Comparison of ENCODE assay signal across 27 mouse cellular contexts in the genomic region with DNA sequence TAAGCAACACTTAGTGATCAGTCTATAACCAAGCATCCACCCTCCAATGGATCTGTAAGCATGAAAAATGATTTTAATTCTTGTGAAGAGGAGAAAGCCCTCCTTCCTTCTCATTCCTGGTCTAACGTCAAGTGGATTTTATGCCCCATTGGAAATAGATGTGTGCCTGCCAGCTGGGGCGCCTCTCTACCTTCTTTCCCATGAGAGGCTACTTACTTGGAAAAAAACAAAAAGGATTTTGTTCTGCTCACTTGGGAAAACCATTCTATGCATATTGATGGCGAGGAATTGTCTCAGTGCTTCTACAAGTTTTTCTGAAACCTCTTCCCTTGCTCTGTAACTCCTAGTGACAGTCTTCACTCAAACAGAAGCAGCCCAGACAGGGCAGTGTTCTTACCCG.
DNase-seq lines count a peak whose midpoint lies in the region; ATAC-seq and TF ChIP-seq lines count a peak whose summit lies in the region.
"Had no signal": no experiment of that assay in that cellular context is flagged by ENCODE, and none has a peak within 500 bp of the region (broad histone marks: within the 10 kb centered on the region; RNA-seq: fewer than 3 reads in every experiment).

No protein-coding gene starts in this region.

- H3K4me2 ChIP-seq in forebrain, embryonic 12.5 days: no peak overlapping the region
- no peak overlapping the region for H3K4me2 ChIP-seq in forebrain, embryonic 15.5 days (replicated peaks)
- no peak overlapping the region for H3K4me2 ChIP-seq in hindbrain, embryonic 12.5 days (replicated peaks)
- no peak overlapping the region for H3K4me2 ChIP-seq in hindbrain, embryonic 14.5 days (replicated peaks)
- no peak overlapping the region for H3K4me2 ChIP-seq in midbrain, embryonic 14.5 days (ENCODE audit: low read length)
- H3K4me2 ChIP-seq: heart, embryonic 15.5 days; kidney, embryonic 15.5 days; limb, embryonic 12.5 days; liver, embryonic 15.5 days; lung, embryonic 14.5 days; neural tube, embryonic 12.5 days; stomach, embryonic 15.5 days had no signal

- no peak overlapping the region for H3K4me3 ChIP-seq in forebrain, embryonic 12.5 days (replicated peaks)
- H3K4me3 ChIP-seq in forebrain, embryonic 15.5 days: no peak overlapping the region
- no peak overlapping the region for H3K4me3 ChIP-seq in hindbrain, embryonic 12.5 days
- H3K4me3 ChIP-seq in hindbrain, embryonic 14.5 days (replicated peaks; ENCODE audit: low read length): no peak overlapping the region
- no peak overlapping the region for H3K4me3 ChIP-seq in midbrain, embryonic 14.5 days (replicated peaks; ENCODE audit: low read depth, low read length)
- H3K4me3 ChIP-seq: heart, embryonic 10.5 days; heart, embryonic 15.5 days; kidney, embryonic 15.5 days; left cerebral cortex, adult 2 months; limb, embryonic 12.5 days; liver, embryonic 15.5 days; myocyte; neural tube, embryonic 12.5 days; stomach, embryonic 15.5 days had no signal

- H3K9me3 ChIP-seq in forebrain, embryonic 12.5 days: no peaks in the 10 kb centered on the region
- H3K9me3 ChIP-seq in forebrain, embryonic 15.5 days: no peaks in the 10 kb centered on the region
- no peaks in the 10 kb centered on the region for H3K9me3 ChIP-seq in hindbrain, embryonic 12.5 days (replicated peaks)
- H3K9me3 ChIP-seq in hindbrain, embryonic 14.5 days (ENCODE audit: control insufficient read depth, low read length): 0 out of 2 replicates have a peak, but pooled peaks cover 4% of the 10 kb centered on the region
- no peaks in the 10 kb centered on the region for H3K9me3 ChIP-seq in midbrain, embryonic 14.5 days (ENCODE audit: control insufficient read depth, low read length)
- H3K9me3 ChIP-seq: heart, embryonic 10.5 days; heart, embryonic 15.5 days; kidney, embryonic 15.5 days; limb, embryonic 12.5 days; liver, embryonic 15.5 days; neural tube, embryonic 12.5 days; stomach, embryonic 15.5 days had no signal

- no peak for DNase-seq in hindbrain, embryonic 14.5 days (ENCODE audit: low spot score)
- peak; percentile 65 for DNase-seq in brain, embryonic 14.5 days (ENCODE audit: low read depth)
- peak; percentile 58 for DNase-seq in midbrain, embryonic 14.5 days
- no peak for DNase-seq in ovary, postnatal 10 days (ENCODE audit: low spot score)
- DNase-seq: adrenal gland, adult 8-10 months; cerebellum, adult 8-10 months; cerebellum, postnatal 25 days; gastrocnemius, postnatal 14 days; heart, postnatal 36 days; kidney, adult 18-20 months; kidney, postnatal 25 days; lung, embryonic 14.5 days; lung, postnatal 14 days; right cerebral cortex, postnatal 25 days had no signal

- no peak overlapping the region for H3K9ac ChIP-seq in forebrain, embryonic 12.5 days
- no peak overlapping the region for H3K9ac ChIP-seq in forebrain, embryonic 15.5 days (replicated peaks)
- no peak overlapping the region for H3K9ac ChIP-seq in hindbrain, embryonic 12.5 days
- H3K9ac ChIP-seq in hindbrain, embryonic 14.5 days: no peak overlapping the region
- no peak overlapping the region for H3K9ac ChIP-seq in midbrain, embryonic 14.5 days (replicated peaks; ENCODE audit: low read length)
- H3K9ac ChIP-seq: heart, embryonic 15.5 days; kidney, embryonic 15.5 days; limb, embryonic 12.5 days; liver, embryonic 15.5 days; lung, embryonic 14.5 days; neural tube, embryonic 12.5 days; stomach, embryonic 15.5 days had no signal

- TF ChIP-seq POLR2A in brain, embryonic 14.5 days (IDR thresholded peaks at IDR 0.05; ENCODE audit: borderline replicate concordance, extremely low read depth, insufficient read depth, insufficient read length, poor library complexity, severe bottlenecking): no peak

- H3K27me3 ChIP-seq in forebrain, embryonic 12.5 days: no peaks in the 10 kb centered on the region
- no peaks in the 10 kb centered on the region for H3K27me3 ChIP-seq in forebrain, embryonic 15.5 days
- no peaks in the 10 kb centered on the region for H3K27me3 ChIP-seq in hindbrain, embryonic 12.5 days
- H3K27me3 ChIP-seq in hindbrain, embryonic 14.5 days (ENCODE audit: control insufficient read depth, insufficient read depth, low read length): no peaks in the 10 kb centered on the region
- H3K27me3 ChIP-seq in midbrain, embryonic 14.5 days (ENCODE audit: control insufficient read depth, insufficient read depth, low read length): no peaks in the 10 kb centered on the region
- H3K27me3 ChIP-seq: heart, embryonic 15.5 days; kidney, embryonic 15.5 days; limb, embryonic 12.5 days; liver, embryonic 15.5 days; neural tube, embryonic 12.5 days; stomach, embryonic 15.5 days had no signal

- 59% methylated on average over 4 of the region's 4 CpGs for WGBS in forebrain, embryonic 12.5 days
- WGBS in forebrain, embryonic 15.5 days: 48% methylated on average over 4 of the region's 4 CpGs
- 44% methylated on average over 4 of the region's 4 CpGs for WGBS in hindbrain, embryonic 12.5 days
- WGBS in hindbrain, embryonic 14.5 days: 30% methylated on average over 4 of the region's 4 CpGs
- WGBS in midbrain, embryonic 14.5 days: 18% methylated on average over 4 of the region's 4 CpGs

- no peaks in the 10 kb centered on the region for H3K36me3 ChIP-seq in forebrain, embryonic 12.5 days (replicated peaks)
- no peaks in the 10 kb centered on the region for H3K36me3 ChIP-seq in forebrain, embryonic 15.5 days
- no peaks in the 10 kb centered on the region for H3K36me3 ChIP-seq in hindbrain, embryonic 12.5 days
- no peaks in the 10 kb centered on the region for H3K36me3 ChIP-seq in hindbrain, embryonic 14.5 days (replicated peaks; ENCODE audit: control insufficient read depth, insufficient read depth)
- H3K36me3 ChIP-seq in midbrain, embryonic 14.5 days (ENCODE audit: control insufficient read depth, insufficient read depth, low read length): no peaks in the 10 kb centered on the region
- H3K36me3 ChIP-seq: G1E; heart, embryonic 10.5 days; heart, embryonic 15.5 days; kidney, embryonic 15.5 days; limb, embryonic 12.5 days; liver, embryonic 15.5 days; neural tube, embryonic 12.5 days; stomach, embryonic 15.5 days had no signal

- TF ChIP-seq CTCF in brain, embryonic 14.5 days (IDR thresholded peaks at IDR 0.05; ENCODE audit: borderline replicate concordance, extremely low read depth, insufficient read depth, insufficient read length): no peak

- peaks cover 16% of the 10 kb centered on the region for H3K4me1 ChIP-seq in forebrain, embryonic 12.5 days
- H3K4me1 ChIP-seq in forebrain, embryonic 15.5 days: peaks cover 13% of the 10 kb centered on the region
- H3K4me1 ChIP-seq in hindbrain, embryonic 12.5 days: peaks cover 16% of the 10 kb centered on the region
- H3K4me1 ChIP-seq in hindbrain, embryonic 14.5 days (replicated peaks; ENCODE audit: control insufficient read depth, insufficient read depth, low read length): peaks cover 10% of the 10 kb centered on the region
- H3K4me1 ChIP-seq in midbrain, embryonic 14.5 days (ENCODE audit: control insufficient read depth, insufficient read depth, low read length): peaks cover 13% of the 10 kb centered on the region
- H3K4me1 ChIP-seq: heart, embryonic 15.5 days; limb, embryonic 12.5 days; liver, embryonic 15.5 days; stomach, embryonic 15.5 days had no signal

- H3K27ac ChIP-seq in forebrain, embryonic 12.5 days: peak overlapping the region; percentile 26; the same call in 1 of the 2 replicates
- H3K27ac ChIP-seq in forebrain, embryonic 15.5 days (replicated peaks): no peak overlapping the region
- H3K27ac ChIP-seq in hindbrain, embryonic 12.5 days: peak overlapping the region; percentile 71
- no peak overlapping the region for H3K27ac ChIP-seq in hindbrain, embryonic 14.5 days
- peak overlapping the region; percentile 1; the same call in 1 of the 2 replicates for H3K27ac ChIP-seq in midbrain, embryonic 14.5 days (replicated peaks; ENCODE audit: low read depth, low read length)
- H3K27ac ChIP-seq: heart, embryonic 10.5 days; heart, embryonic 15.5 days; kidney, embryonic 15.5 days; left cerebral cortex, adult 2 months; limb, embryonic 12.5 days; liver, embryonic 15.5 days; neural tube, embryonic 12.5 days; stomach, embryonic 15.5 days had no signal

- no peak for ATAC-seq in forebrain, embryonic 12.5 days (ENCODE audit: low FRiP score)
- no peak for ATAC-seq in forebrain, embryonic 15.5 days (replicated peaks)
- ATAC-seq in hindbrain, embryonic 12.5 days (ENCODE audit: low FRiP score): no peak
- no peak for ATAC-seq in hindbrain, embryonic 14.5 days (ENCODE audit: low FRiP score)
- no peak for ATAC-seq in midbrain, embryonic 14.5 days (ENCODE audit: low FRiP score, low TSS enrichment)

Comparison
In these comparisons a context has a peak if more than half of its experiments do, and no peak if none do; other contexts are left out.
1. H3K27ac ChIP-seq: peak in forebrain, embryonic 12.5 days (single experiment), hindbrain, embryonic 12.5 days (single experiment) and midbrain, embryonic 14.5 days (single experiment); none in forebrain, embryonic 15.5 days (single experiment) and hindbrain, embryonic 14.5 days (single experiment).
2. DNase-seq: peak in brain, embryonic 14.5 days (single experiment) and midbrain, embryonic 14.5 days (single experiment); none in hindbrain, embryonic 14.5 days (single experiment) and ovary, postnatal 10 days (single experiment).